Mouse (Mus musculus): ENCODE measurements at regions not wholly inside any gene's neighbourhood (a gene's known extent, or its start where the extent isn't known, plus 50 kb on each side); places are given as distances from the start of the nearest gene placed in this dataset.

GRCm38 (mm10) chr11:111555131-111555530 is 489.2 kb downstream of the Kcnj2 start:
- ATAC-seq (replicated peaks): no peak
- no peaks in the 10 kb centered on the region for H3K4me1 ChIP-seq
- no peaks in the 10 kb centered on the region for H3K36me3 ChIP-seq (replicated peaks)
- H3K4me3 ChIP-seq: no peak overlapping the region
- H3K4me2 ChIP-seq: no peak overlapping the region
- no peak overlapping the region for H3K27ac ChIP-seq
- no peaks in the 10 kb centered on the region for H3K9me3 ChIP-seq
- H3K9ac ChIP-seq: no peak overlapping the region
- H3K27me3 ChIP-seq (replicated peaks): no peaks in the 10 kb centered on the region

GRCm38 (mm10) chr11:111555615-111556014 is 489.7 kb downstream of the Kcnj2 start:
- no peak overlapping the region for H3K4me2 ChIP-seq
- no peak overlapping the region for H3K4me3 ChIP-seq
- H3K9me3 ChIP-seq: no peaks in the 10 kb centered on the region
- no peak overlapping the region for H3K9ac ChIP-seq
- no peaks in the 10 kb centered on the region for H3K36me3 ChIP-seq (replicated peaks)
- no peaks in the 10 kb centered on the region for H3K4me1 ChIP-seq
- no peaks in the 10 kb centered on the region for H3K27me3 ChIP-seq (replicated peaks)
- ATAC-seq (replicated peaks): no peak
- 76% methylated on average over 6 of the region's 6 CpGs for WGBS
- H3K27ac ChIP-seq: no peak overlapping the region

GRCm38 (mm10) chr11:111558302-111559140 is 492.6 kb downstream of the Kcnj2 start:
- H3K9ac ChIP-seq: no peak overlapping the region
- H3K9me3 ChIP-seq: no peaks in the 10 kb centered on the region
- H3K27ac ChIP-seq: 0 out of 2 replicates have a peak overlapping the region, but pooled peaks have one; percentile 6
- ATAC-seq (replicated peaks): no peak
- no peaks in the 10 kb centered on the region for H3K4me1 ChIP-seq
- no peaks in the 10 kb centered on the region for H3K36me3 ChIP-seq (replicated peaks)
- 34% methylated on average over 9 of the region's 9 CpGs for whole genome bisulfite sequencing
- H3K27me3 ChIP-seq (replicated peaks): no peaks in the 10 kb centered on the region
- H3K4me3 ChIP-seq: no peak overlapping the region
- no peak overlapping the region for H3K4me2 ChIP-seq

- H3K27ac ChIP-seq: no peak overlapping the region
- WGBS: 86% methylated on average over 5 of the region's 5 CpGs
- H3K4me3 ChIP-seq: no peak overlapping the region
- no peak for ATAC-seq (replicated peaks)
- no peaks in the 10 kb centered on the region for H3K4me1 ChIP-seq
- H3K9me3 ChIP-seq: no peaks in the 10 kb centered on the region
- H3K27me3 ChIP-seq (replicated peaks): no peaks in the 10 kb centered on the region
- no peak overlapping the region for H3K9ac ChIP-seq
- H3K36me3 ChIP-seq (replicated peaks): no peaks in the 10 kb centered on the region
- H3K4me2 ChIP-seq: no peak overlapping the region
These were observed 497.2 kb downstream of the Kcnj2 start for GRCm38 (mm10) chr11:111563171-111563570.

GRCm38 (mm10) chr11:111568041-111568440 is 502.1 kb downstream of the Kcnj2 start:
- Histone ChIP-seq H3K27me3 (replicated peaks) (no peaks in the 10 kb centered on the region), H3K9me3 (no peaks in the 10 kb centered on the region), H3K27ac (no peak overlapping the region), H3K9ac (no peak overlapping the region), H3K4me1 (no peaks in the 10 kb centered on the region), H3K4me3 (no peak overlapping the region), H3K4me2 (no peak overlapping the region), H3K36me3 (replicated peaks) (no peaks in the 10 kb centered on the region)
- WGBS: 94% methylated on average over 6 of the region's 6 CpGs
- ATAC-seq (replicated peaks): no peak

DNA sequence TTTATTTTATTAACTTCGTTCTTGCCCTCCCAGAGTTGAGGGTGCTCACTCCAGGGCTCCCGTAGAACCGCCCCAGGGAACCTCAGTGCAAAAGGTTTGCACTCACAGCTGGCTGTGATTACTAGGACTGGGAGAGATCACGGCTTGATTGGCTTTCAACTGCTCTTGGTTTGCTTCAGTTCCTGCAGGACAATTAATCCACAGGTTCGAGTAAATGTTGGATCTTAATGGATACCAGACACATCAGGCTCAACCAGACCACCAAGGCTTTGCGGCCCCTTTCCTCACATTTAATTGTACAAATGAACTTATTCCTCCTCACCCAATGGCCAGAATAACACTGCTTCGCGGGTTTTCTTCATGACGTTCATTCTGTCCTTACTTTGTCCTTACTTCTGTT is 502.9 kb downstream of the Kcnj2 start:
- H3K4me3 ChIP-seq: no peak overlapping the region
- no peaks in the 10 kb centered on the region for H3K27me3 ChIP-seq (replicated peaks)
- no peak overlapping the region for H3K27ac ChIP-seq
- no peaks in the 10 kb centered on the region for H3K4me1 ChIP-seq
- WGBS: 91% methylated on average over 9 of the region's 9 CpGs
- no peak overlapping the region for H3K9ac ChIP-seq
- H3K9me3 ChIP-seq: no peaks in the 10 kb centered on the region
- no peak overlapping the region for H3K4me2 ChIP-seq
- H3K36me3 ChIP-seq (replicated peaks): no peaks in the 10 kb centered on the region
- no peak for ATAC-seq (replicated peaks)

GRCm38 (mm10) chr11:111577883-111578282 is 511.9 kb downstream of the Kcnj2 start:
- no peaks in the 10 kb centered on the region for H3K36me3 ChIP-seq (replicated peaks)
- no peak overlapping the region for H3K27ac ChIP-seq
- H3K9ac ChIP-seq: no peak overlapping the region
- no peak overlapping the region for H3K4me2 ChIP-seq
- H3K9me3 ChIP-seq: no peaks in the 10 kb centered on the region
- no peaks in the 10 kb centered on the region for H3K4me1 ChIP-seq
- no peaks in the 10 kb centered on the region for H3K27me3 ChIP-seq (replicated peaks)
- no peak overlapping the region for H3K4me3 ChIP-seq
- ATAC-seq (replicated peaks): no peak
- 28% methylated on average over 1 of the region's 1 CpGs for WGBS

DNA sequence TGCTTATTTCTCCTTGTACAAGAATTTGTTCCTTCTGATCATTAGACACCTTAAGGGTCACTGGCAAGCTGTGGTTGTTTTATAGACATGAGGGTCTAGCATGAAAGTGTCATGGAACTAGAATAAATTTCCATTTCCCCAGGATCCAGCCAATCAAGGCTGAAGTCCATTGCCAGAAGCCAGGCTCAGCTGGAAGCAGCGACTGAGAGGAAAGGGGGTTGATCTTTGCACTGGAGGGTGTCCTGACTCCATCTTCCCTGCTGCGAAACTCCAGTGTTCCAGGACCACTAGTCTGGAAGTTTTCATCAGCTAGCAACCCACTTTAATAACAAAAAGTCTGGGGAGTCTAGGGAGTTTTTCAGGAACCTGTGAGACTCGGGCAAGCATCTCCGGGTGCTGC is 517.0 kb downstream of the Kcnj2 start:
- H3K4me3 ChIP-seq: no peak overlapping the region
- H3K4me2 ChIP-seq: no peak overlapping the region
- ATAC-seq (replicated peaks): no peak
- H3K9ac ChIP-seq: no peak overlapping the region
- no peaks in the 10 kb centered on the region for H3K27me3 ChIP-seq (replicated peaks)
- WGBS: 72% methylated on average over 4 of the region's 4 CpGs
- H3K9me3 ChIP-seq: no peaks in the 10 kb centered on the region
- no peaks in the 10 kb centered on the region for H3K4me1 ChIP-seq
- H3K36me3 ChIP-seq (replicated peaks): no peaks in the 10 kb centered on the region
- no peak overlapping the region for H3K27ac ChIP-seq

DNA sequence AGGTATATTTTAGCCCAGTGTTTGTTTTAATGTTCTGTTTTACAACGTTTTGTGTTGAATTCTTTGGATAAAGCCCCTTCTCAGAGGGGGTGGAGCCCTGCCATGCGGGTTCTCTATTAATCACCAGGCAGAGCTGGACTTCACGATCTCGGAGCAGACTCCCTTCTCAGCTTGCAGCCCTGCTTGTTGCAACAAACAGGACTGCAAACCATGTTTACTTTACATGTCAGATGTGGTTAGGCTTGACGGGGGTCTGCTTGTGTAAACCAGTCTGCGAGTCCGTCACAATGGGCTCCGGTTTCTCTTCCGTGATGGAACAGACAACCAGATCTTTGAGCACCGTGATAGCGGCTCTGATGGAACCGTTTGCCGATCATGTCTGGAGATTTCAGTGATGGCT is 517.6 kb downstream of the Kcnj2 start:
- no peaks in the 10 kb centered on the region for H3K4me1 ChIP-seq
- H3K4me2 ChIP-seq: no peak overlapping the region
- WGBS: 82% methylated on average over 13 of the region's 13 CpGs
- no peak overlapping the region for H3K27ac ChIP-seq
- no peaks in the 10 kb centered on the region for H3K9me3 ChIP-seq
- H3K27me3 ChIP-seq (replicated peaks): no peaks in the 10 kb centered on the region
- H3K9ac ChIP-seq: no peak overlapping the region
- H3K36me3 ChIP-seq (replicated peaks): no peaks in the 10 kb centered on the region
- no peak overlapping the region for H3K4me3 ChIP-seq
- ATAC-seq (replicated peaks): no peak

DNA sequence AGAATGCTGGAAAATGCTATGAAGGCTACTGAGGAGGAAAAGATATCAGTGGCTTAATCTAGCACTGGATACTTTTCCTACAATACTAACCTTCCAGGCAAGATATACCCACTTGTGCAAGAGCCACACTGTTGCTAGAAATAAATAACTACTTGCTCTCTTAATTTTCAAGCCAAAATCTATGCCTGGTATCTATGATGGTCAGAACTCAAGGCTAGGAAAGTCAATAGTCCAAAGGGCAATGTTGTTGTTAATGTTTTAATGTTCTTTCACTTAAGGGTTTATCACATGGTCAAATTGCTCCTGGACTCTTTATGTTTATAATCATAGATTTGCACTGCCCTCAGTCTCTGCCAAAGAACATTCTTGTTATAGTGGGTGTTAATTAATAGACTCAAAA is 533.5 kb downstream of the Kcnj2 start:
- no peak overlapping the region for H3K4me2 ChIP-seq
- no peaks in the 10 kb centered on the region for H3K9me3 ChIP-seq
- no peaks in the 10 kb centered on the region for H3K4me1 ChIP-seq
- no peak overlapping the region for H3K9ac ChIP-seq
- no peak overlapping the region for H3K27ac ChIP-seq
- ATAC-seq (replicated peaks): no peak
- no peaks in the 10 kb centered on the region for H3K27me3 ChIP-seq (replicated peaks)
- H3K4me3 ChIP-seq: no peak overlapping the region
- H3K36me3 ChIP-seq (replicated peaks): no peaks in the 10 kb centered on the region

DNA sequence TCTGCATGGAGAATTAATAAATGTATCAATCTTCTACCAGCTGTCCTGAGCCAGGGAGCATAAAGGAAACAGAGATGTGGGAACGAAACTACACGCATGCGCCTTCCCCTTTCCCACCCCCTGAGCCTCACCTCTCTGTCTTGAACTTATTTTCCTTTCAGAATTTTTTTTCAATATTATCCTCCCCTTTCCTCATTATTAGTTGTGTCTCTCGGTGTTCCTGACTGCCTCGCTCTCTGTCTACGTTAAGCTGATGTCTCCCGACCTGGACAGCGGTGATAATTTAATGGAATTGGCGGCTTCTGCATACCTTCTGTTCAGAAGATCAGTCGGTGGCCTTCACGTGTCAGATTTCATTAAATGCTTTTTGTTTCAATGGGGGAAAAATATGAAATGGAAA is 539.2 kb downstream of the Kcnj2 start:
- Histone ChIP-seq H3K4me3 (no peak overlapping the region), H3K4me1 (no peaks in the 10 kb centered on the region), H3K36me3 (replicated peaks) (no peaks in the 10 kb centered on the region), H3K9me3 (no peaks in the 10 kb centered on the region), H3K9ac (no peak overlapping the region), H3K4me2 (no peak overlapping the region), H3K27ac (no peak overlapping the region), H3K27me3 (replicated peaks) (no peaks in the 10 kb centered on the region)
- ATAC-seq (replicated peaks): no peak
- WGBS: 74% methylated on average over 11 of the region's 11 CpGs

DNA sequence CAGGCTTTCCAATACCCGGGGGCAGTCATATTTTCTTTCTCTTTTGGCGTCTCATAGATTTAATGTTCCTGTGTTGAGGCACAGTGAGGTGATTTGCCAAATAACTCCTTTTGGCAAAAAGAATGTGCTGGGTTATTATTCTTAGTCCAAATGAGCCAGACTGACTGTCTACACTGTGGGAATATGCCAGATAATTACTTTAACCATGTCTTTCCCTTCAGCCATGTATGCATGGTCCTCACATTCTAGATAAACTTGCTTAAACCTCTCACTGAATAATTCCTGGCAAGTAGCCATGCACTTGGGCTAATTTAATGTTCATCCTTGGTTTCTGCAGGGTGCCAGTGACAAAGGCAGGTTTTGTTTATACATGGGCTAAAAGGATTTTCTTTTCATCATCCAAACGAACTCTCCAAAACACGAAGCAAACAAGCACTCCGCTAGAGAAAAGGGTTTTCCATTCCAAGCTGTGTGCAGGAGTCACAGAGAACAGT is 544.6 kb downstream of the Kcnj2 start:
- 59% methylated on average over 5 of the region's 5 CpGs for WGBS

GRCm38 (mm10) chr11:111643603-111644002 is 577.6 kb downstream of the Kcnj2 start:
- Histone ChIP-seq H3K27me3 (replicated peaks) (no peaks in the 10 kb centered on the region), H3K4me1 (no peaks in the 10 kb centered on the region), H3K9ac (no peak overlapping the region), H3K27ac (no peak overlapping the region), H3K4me3 (no peak overlapping the region), H3K9me3 (no peaks in the 10 kb centered on the region), H3K4me2 (no peak overlapping the region), H3K36me3 (replicated peaks) (no peaks in the 10 kb centered on the region)
- WGBS: 91% methylated on average over 7 of the region's 7 CpGs
- ATAC-seq (replicated peaks): no peak

More for the DNA sequence above, 544.6 kb downstream of the Kcnj2 start:
- Histone ChIP-seq H3K9ac (no peak overlapping the region), H3K4me1 (no peaks in the 10 kb centered on the region), H3K4me2 (no peak overlapping the region), H3K36me3 (replicated peaks) (no peaks in the 10 kb centered on the region), H3K9me3 (no peaks in the 10 kb centered on the region), H3K4me3 (no peak overlapping the region), H3K27me3 (replicated peaks) (no peaks in the 10 kb centered on the region), H3K27ac (no peak overlapping the region)
- no peak for ATAC-seq (replicated peaks)

Data from midbrain, embryonic 15.5 days (tissue).